Mouse (Mus musculus): ENCODE measurements at regions not wholly inside any gene's neighbourhood (a gene's known extent, or its start where the extent isn't known, plus 50 kb on each side); places are given as distances from the start of the nearest gene placed in this dataset.
"Not testable (repeated sequence)": the region's sequence is repeated elsewhere in the genome, so short reads cannot be mapped to it uniquely, and the experiment has no call there.

DNA sequence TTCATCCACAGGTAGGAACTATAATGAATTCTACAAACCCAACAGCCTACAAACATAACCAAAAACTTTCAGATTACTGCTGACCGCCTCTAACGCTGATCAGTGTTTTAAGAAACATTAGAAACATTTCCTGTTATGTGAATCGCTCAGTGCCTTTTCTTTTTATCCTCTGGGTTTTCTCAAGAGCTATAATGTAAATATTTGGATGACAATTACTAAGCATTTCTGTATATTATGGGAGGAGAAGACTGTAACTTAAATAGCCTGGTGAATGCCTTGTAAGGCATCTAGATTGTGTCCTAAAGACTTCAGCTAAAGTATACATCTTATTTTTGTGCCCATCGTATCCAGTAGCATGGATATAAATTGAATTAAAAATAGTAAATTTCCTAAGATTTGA is 465.9 kb upstream of the Acvr2a start:
- Histone ChIP-seq H3K9ac (ENCODE audit: low read length) (no peak overlapping the region), H3K27ac (replicated peaks; ENCODE audit: low read depth, low read length) (no peak overlapping the region), H3K4me2 (ENCODE audit: low read depth, severe bottlenecking) (no peak overlapping the region), H3K36me3 (ENCODE audit: control insufficient read depth, insufficient read depth, low read length) (no peaks in the 10 kb centered on the region), H3K9me3 (ENCODE audit: control insufficient read depth, low read length) (no peaks in the 10 kb centered on the region), H3K4me1 (ENCODE audit: control insufficient read depth, insufficient read depth, low read length) (no peaks in the 10 kb centered on the region), H3K4me3 (ENCODE audit: low read depth, low read length) (no peak overlapping the region), H3K27me3 (ENCODE audit: control insufficient read depth, insufficient read depth, low read length) (no peaks in the 10 kb centered on the region)
- WGBS, result 91% methylated on average over 4 of the region's 4 CpGs
- ATAC-seq (ENCODE audit: insufficient number of reproducible peaks, low FRiP score, low TSS enrichment, low read depth) (no peak), DNase-seq (ENCODE audit: low spot score) (no peak)

GRCm38 (mm10) chr2:48349794-48350193 is 464.1 kb upstream of the Acvr2a start:
- 84% methylated on average over 3 of the region's 3 CpGs for WGBS
- H3K4me3 ChIP-seq (ENCODE audit: low read depth, low read length), result no peak overlapping the region
- no peaks in the 10 kb centered on the region for H3K9me3 ChIP-seq (ENCODE audit: control insufficient read depth, low read length)
- H3K27ac ChIP-seq (replicated peaks; ENCODE audit: low read depth, low read length), result no peak overlapping the region
- ATAC-seq (ENCODE audit: insufficient number of reproducible peaks, low FRiP score, low TSS enrichment, low read depth), result no peak
- H3K9ac ChIP-seq (ENCODE audit: low read length), result no peak overlapping the region
- no peak for DNase-seq (ENCODE audit: low spot score)
- no peak overlapping the region for H3K4me2 ChIP-seq (ENCODE audit: low read depth, severe bottlenecking)
- H3K4me1 ChIP-seq (ENCODE audit: control insufficient read depth, insufficient read depth, low read length), result no peaks in the 10 kb centered on the region
- no peaks in the 10 kb centered on the region for H3K36me3 ChIP-seq (ENCODE audit: control insufficient read depth, insufficient read depth, low read length)
- H3K27me3 ChIP-seq (ENCODE audit: control insufficient read depth, insufficient read depth, low read length), result no peaks in the 10 kb centered on the region

DNA sequence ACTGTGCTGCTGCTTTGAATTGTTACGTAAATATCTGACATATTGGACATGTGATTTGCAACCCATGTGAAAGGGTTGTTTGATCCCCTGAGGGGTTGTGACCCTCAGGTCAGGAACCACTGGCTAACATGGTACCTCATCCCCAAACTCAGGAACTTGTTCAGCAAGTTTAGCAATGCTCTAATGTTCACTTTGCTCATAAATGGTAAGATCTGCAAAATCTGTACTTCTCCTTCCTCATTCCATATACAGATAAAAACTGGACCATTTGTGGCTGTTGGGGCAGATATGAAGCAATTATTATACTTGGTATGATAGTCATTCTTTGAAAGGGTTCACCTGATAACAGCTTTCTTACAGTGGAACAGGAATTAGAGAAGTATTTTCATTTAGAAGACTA is 463.7 kb upstream of the Acvr2a start:
- no peaks in the 10 kb centered on the region for H3K9me3 ChIP-seq (ENCODE audit: control insufficient read depth, low read length)
- no peak overlapping the region for H3K4me3 ChIP-seq (ENCODE audit: low read depth, low read length)
- H3K36me3 ChIP-seq (ENCODE audit: control insufficient read depth, insufficient read depth, low read length), result no peaks in the 10 kb centered on the region
- no peak overlapping the region for H3K9ac ChIP-seq (ENCODE audit: low read length)
- no peak for DNase-seq (ENCODE audit: low spot score)
- no peak for ATAC-seq (ENCODE audit: insufficient number of reproducible peaks, low FRiP score, low TSS enrichment, low read depth)
- 73% methylated on average over 1 of the region's 1 CpGs for WGBS
- no peak overlapping the region for H3K27ac ChIP-seq (replicated peaks; ENCODE audit: low read depth, low read length)
- no peaks in the 10 kb centered on the region for H3K27me3 ChIP-seq (ENCODE audit: control insufficient read depth, insufficient read depth, low read length)
- H3K4me1 ChIP-seq (ENCODE audit: control insufficient read depth, insufficient read depth, low read length), result no peaks in the 10 kb centered on the region
- no peak overlapping the region for H3K4me2 ChIP-seq (ENCODE audit: low read depth, severe bottlenecking)

DNA sequence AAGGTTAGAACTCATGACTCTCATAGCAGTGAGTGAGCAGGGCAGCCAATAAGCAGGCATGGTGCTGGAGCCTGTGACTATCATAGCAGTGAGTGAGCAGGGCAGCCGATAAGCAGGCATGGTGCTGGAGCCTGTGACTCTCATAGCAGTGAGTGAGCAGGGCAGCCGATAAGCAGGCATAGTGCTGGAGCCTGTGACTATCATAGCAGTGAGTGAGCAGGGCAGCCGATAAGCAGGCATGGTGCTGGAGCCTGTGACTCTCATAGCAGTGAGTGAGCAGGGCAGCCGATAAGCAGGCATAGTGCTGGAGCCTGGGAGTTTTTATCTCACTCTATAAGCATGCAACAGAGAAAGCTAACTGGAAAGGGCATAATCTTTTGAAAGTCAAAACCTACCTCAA is 442.3 kb upstream of the Acvr2a start:
- ATAC-seq (ENCODE audit: insufficient number of reproducible peaks, low FRiP score, low TSS enrichment, low read depth); DNase-seq (ENCODE audit: low spot score); H3K9ac ChIP-seq (ENCODE audit: low read length); H3K4me3 ChIP-seq (ENCODE audit: low read depth, low read length); H3K4me1 ChIP-seq (ENCODE audit: control insufficient read depth, insufficient read depth, low read length); H3K36me3 ChIP-seq (ENCODE audit: control insufficient read depth, insufficient read depth, low read length); H3K9me3 ChIP-seq (ENCODE audit: control insufficient read depth, low read length); H3K27ac ChIP-seq (replicated peaks; ENCODE audit: low read depth, low read length); H3K27me3 ChIP-seq (ENCODE audit: control insufficient read depth, insufficient read depth, low read length); H3K4me2 ChIP-seq (ENCODE audit: low read depth, severe bottlenecking): not testable (repeated sequence)
- WGBS, result 83% methylated on average over 4 of the region's 4 CpGs

GRCm38 (mm10) chr2:48373086-48373485 is 440.8 kb upstream of the Acvr2a start:
- no peak for DNase-seq (ENCODE audit: low spot score)
- Histone ChIP-seq H3K27me3 (ENCODE audit: control insufficient read depth, insufficient read depth, low read length) (no peaks in the 10 kb centered on the region), H3K4me2 (ENCODE audit: low read depth, severe bottlenecking) (no peak overlapping the region), H3K4me1 (ENCODE audit: control insufficient read depth, insufficient read depth, low read length) (no peaks in the 10 kb centered on the region), H3K9me3 (ENCODE audit: control insufficient read depth, low read length) (no peaks in the 10 kb centered on the region), H3K36me3 (ENCODE audit: control insufficient read depth, insufficient read depth, low read length) (no peaks in the 10 kb centered on the region), H3K27ac (replicated peaks; ENCODE audit: low read depth, low read length) (no peak overlapping the region), H3K4me3 (ENCODE audit: low read depth, low read length) (no peak overlapping the region), H3K9ac (ENCODE audit: low read length) (no peak overlapping the region)
- no peak for ATAC-seq (ENCODE audit: insufficient number of reproducible peaks, low FRiP score, low TSS enrichment, low read depth)

- 81% methylated on average over 4 of the region's 4 CpGs for WGBS
- Histone ChIP-seq H3K4me2 (ENCODE audit: low read depth, severe bottlenecking) (no peak overlapping the region), H3K4me3 (ENCODE audit: low read depth, low read length) (no peak overlapping the region), H3K36me3 (ENCODE audit: control insufficient read depth, insufficient read depth, low read length) (no peaks in the 10 kb centered on the region), H3K27ac (replicated peaks; ENCODE audit: low read depth, low read length) (no peak overlapping the region), H3K9ac (ENCODE audit: low read length) (no peak overlapping the region), H3K27me3 (ENCODE audit: control insufficient read depth, insufficient read depth, low read length) (no peaks in the 10 kb centered on the region), H3K9me3 (ENCODE audit: control insufficient read depth, low read length) (no peaks in the 10 kb centered on the region), H3K4me1 (ENCODE audit: control insufficient read depth, insufficient read depth, low read length) (no peaks in the 10 kb centered on the region)
- ATAC-seq (ENCODE audit: insufficient number of reproducible peaks, low FRiP score, low TSS enrichment, low read depth) (no peak), DNase-seq (ENCODE audit: low spot score) (no peak)
Observed at GRCm38 (mm10) chr2:48374302-48374701, 439.6 kb upstream of the Acvr2a start.

DNA sequence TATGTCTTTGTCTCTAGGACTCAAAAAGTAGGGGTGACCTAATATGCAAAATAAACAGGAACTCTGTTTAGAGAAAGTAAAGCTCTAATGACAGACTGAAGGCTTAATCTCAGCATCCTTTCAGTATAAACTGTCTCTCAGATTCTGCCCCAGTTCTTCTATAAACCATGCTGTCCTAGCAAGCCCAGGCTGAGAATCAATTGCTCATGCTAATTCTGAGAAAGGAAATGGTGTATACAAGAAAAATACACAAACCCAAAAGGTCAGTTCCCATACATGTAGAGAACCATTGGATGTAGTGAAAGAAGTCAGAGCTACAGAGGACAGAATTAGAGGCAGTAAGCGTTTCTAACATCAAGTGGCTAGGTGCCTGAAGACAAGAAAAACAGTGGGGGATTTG is 435.7 kb upstream of the Acvr2a start:
- H3K9ac ChIP-seq (ENCODE audit: low read length), result no peak overlapping the region
- H3K27me3 ChIP-seq (ENCODE audit: control insufficient read depth, insufficient read depth, low read length), result no peaks in the 10 kb centered on the region
- no peak overlapping the region for H3K4me2 ChIP-seq (ENCODE audit: low read depth, severe bottlenecking)
- no peaks in the 10 kb centered on the region for H3K9me3 ChIP-seq (ENCODE audit: control insufficient read depth, low read length)
- 73% methylated on average over 1 of the region's 1 CpGs for WGBS
- no peak overlapping the region for H3K27ac ChIP-seq (replicated peaks; ENCODE audit: low read depth, low read length)
- no peaks in the 10 kb centered on the region for H3K4me1 ChIP-seq (ENCODE audit: control insufficient read depth, insufficient read depth, low read length)
- ATAC-seq (ENCODE audit: insufficient number of reproducible peaks, low FRiP score, low TSS enrichment, low read depth) (no peak), DNase-seq (ENCODE audit: low spot score) (no peak)
- H3K4me3 ChIP-seq (ENCODE audit: low read depth, low read length), result no peak overlapping the region
- H3K36me3 ChIP-seq (ENCODE audit: control insufficient read depth, insufficient read depth, low read length), result no peaks in the 10 kb centered on the region

DNA sequence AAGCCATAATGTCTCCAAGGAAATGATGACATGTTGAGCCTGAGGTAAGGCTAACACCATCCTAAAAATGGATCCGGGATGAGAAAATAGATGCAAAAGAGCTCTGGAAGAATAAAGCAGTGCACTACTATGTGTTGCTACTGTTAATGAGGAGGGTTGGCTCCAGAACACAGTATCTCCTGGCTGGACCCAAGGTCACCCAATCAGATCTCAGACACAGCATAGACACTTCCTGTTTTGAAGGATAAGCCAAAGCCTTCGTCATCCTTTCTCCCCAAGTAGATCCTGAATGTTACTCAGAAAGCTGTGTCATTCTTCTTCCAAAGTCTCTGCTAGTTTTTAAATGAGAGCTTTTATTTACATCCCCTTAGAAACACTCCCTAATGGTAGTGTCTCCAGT is 435.2 kb upstream of the Acvr2a start:
- WGBS, result 91% methylated on average over 2 of the region's 2 CpGs

DNA sequence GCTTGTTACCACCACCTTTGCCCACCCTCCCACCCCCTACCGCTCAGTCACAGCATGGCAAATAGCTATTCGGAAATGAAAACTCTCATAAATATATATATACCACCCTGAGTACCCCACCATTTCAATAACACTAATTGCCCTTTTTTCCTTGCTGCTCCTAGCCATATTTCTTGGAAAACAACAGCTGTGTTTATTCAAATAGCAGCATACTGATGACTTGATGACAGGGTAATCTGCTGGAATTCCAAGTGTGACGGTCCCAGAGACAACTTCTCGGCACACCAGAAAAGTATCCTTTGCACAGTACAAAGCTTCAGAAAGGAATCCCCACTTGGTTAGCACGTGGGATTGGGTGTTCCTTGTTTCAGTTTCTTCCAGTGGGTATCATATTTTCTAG is 433.8 kb upstream of the Acvr2a start:
- Histone ChIP-seq H3K27ac (replicated peaks; ENCODE audit: low read depth, low read length) (no peak overlapping the region), H3K9me3 (ENCODE audit: control insufficient read depth, low read length) (no peaks in the 10 kb centered on the region), H3K4me1 (ENCODE audit: control insufficient read depth, insufficient read depth, low read length) (no peaks in the 10 kb centered on the region), H3K4me2 (ENCODE audit: low read depth, severe bottlenecking) (no peak overlapping the region), H3K4me3 (ENCODE audit: low read depth, low read length) (no peak overlapping the region), H3K9ac (ENCODE audit: low read length) (no peak overlapping the region), H3K36me3 (ENCODE audit: control insufficient read depth, insufficient read depth, low read length) (no peaks in the 10 kb centered on the region), H3K27me3 (ENCODE audit: control insufficient read depth, insufficient read depth, low read length) (no peaks in the 10 kb centered on the region)
- WGBS, result 56% methylated on average over 5 of the region's 5 CpGs
- DNase-seq (ENCODE audit: low spot score), result no peak
- no peak for ATAC-seq (ENCODE audit: insufficient number of reproducible peaks, low FRiP score, low TSS enrichment, low read depth)

More for the DNA sequence above, 435.2 kb upstream of the Acvr2a start:
- no peak for DNase-seq (ENCODE audit: low spot score)
- Histone ChIP-seq H3K4me1 (ENCODE audit: control insufficient read depth, insufficient read depth, low read length) (no peaks in the 10 kb centered on the region), H3K4me3 (ENCODE audit: low read depth, low read length) (no peak overlapping the region), H3K9me3 (ENCODE audit: control insufficient read depth, low read length) (no peaks in the 10 kb centered on the region), H3K9ac (ENCODE audit: low read length) (no peak overlapping the region), H3K4me2 (ENCODE audit: low read depth, severe bottlenecking) (no peak overlapping the region), H3K36me3 (ENCODE audit: control insufficient read depth, insufficient read depth, low read length) (no peaks in the 10 kb centered on the region), H3K27ac (replicated peaks; ENCODE audit: low read depth, low read length) (no peak overlapping the region), H3K27me3 (ENCODE audit: control insufficient read depth, insufficient read depth, low read length) (no peaks in the 10 kb centered on the region)
- ATAC-seq (ENCODE audit: insufficient number of reproducible peaks, low FRiP score, low TSS enrichment, low read depth), result no peak
